In the genomic region with DNA sequence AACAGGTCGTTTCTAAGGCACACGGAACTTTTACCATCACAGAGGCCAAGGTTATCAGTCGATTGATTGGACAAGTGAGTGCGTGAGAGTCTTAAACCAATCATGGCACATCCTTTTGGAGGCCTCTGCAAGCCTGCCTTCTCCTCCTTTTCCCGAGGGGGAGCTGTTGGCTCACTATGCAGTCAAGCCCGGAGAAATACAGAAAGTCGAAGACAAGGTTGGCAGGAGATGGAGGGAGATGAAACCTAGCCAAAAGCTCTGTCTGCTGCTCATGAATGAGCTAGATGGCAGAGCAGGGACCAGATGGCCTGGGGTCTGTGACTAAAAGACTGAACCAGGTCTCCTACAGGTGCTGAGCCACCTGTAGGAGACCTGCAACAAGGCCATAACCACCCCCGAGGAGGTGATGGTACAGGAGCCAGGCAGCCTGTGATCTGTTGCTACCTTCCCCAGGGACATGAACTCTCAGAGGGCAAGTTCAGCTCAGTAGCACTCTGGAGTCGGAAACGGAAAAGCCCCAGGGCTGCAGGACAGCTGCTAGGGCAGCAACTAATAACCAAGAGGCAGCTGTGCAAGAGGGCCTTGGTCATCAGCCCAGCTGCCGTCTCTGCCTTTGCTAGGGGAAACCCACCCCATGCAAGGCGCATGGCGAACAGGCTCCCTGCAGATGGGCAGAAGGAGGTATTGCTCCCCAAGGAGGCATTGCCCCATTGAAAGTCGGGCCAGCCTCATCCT, we compare ENCODE assay signal across 9 mouse cellular contexts.
DNase-seq lines count a peak whose midpoint lies in the region; ATAC-seq and TF ChIP-seq lines count a peak whose summit lies in the region.
"Had no signal": no experiment of that assay in that cellular context is flagged by ENCODE, and none has a peak within 500 bp of the region (broad histone marks: within the 10 kb centered on the region; RNA-seq: fewer than 3 reads in every experiment).

No protein-coding gene starts in this region.

- H3K36me3 ChIP-seq in lung, postnatal 0 days (ENCODE audit: insufficient read depth, low read length): peaks cover 25% of the 10 kb centered on the region

- H3K9ac ChIP-seq in lung, postnatal 0 days (replicated peaks; ENCODE audit: low read depth): no peak overlapping the region
- H3K9ac ChIP-seq: liver, embryonic 15.5 days had no signal

- H3K27ac ChIP-seq in layer of hippocampus, adult 2 months: no peak overlapping the region
- no peak overlapping the region for H3K27ac ChIP-seq in lung, postnatal 0 days (ENCODE audit: low read length)
- H3K27ac ChIP-seq: liver, embryonic 15.5 days had no signal

- no peak overlapping the region for H3K4me3 ChIP-seq in layer of hippocampus, adult 2 months
- no peak overlapping the region for H3K4me3 ChIP-seq in lung, postnatal 0 days (ENCODE audit: low read depth, low read length)
- H3K4me3 ChIP-seq: liver, embryonic 15.5 days had no signal

- TF ChIP-seq CTCF in layer of hippocampus, adult 2 months (conservative IDR thresholded peaks at IDR 0.05): peak; percentile 86
- TF ChIP-seq CTCF in lung, postnatal 0 days (IDR thresholded peaks at IDR 0.05): peak; percentile 84

- H3K27me3 ChIP-seq in lung, postnatal 0 days (replicated peaks; ENCODE audit: insufficient read depth, low read length): no peaks in the 10 kb centered on the region
- H3K27me3 ChIP-seq: liver, embryonic 15.5 days had no signal

- 42% methylated on average over 14 of the region's 14 CpGs for WGBS in lung, postnatal 0 days

- no peak overlapping the region for H3K4me2 ChIP-seq in lung, postnatal 0 days (replicated peaks; ENCODE audit: low read depth, low read length)
- H3K4me2 ChIP-seq: liver, embryonic 15.5 days had no signal

- peak; percentile 48 for DNase-seq in ovary, postnatal 14 days (ENCODE audit: low spot score)
- DNase-seq in ovary, adult 18-20 months (ENCODE audit: low spot score): no peak
- DNase-seq in cerebellum, adult 9-11 months: peak; percentile 20
- DNase-seq in gastrocnemius, postnatal 10 days: peak; percentile 56
- DNase-seq in layer of hippocampus, adult 2 months (ENCODE audit: low spot score in 2 of 2): peak; percentile 55 to 67
- peak; percentile 73 for DNase-seq in lung, postnatal 0 days (ENCODE audit: low spot score)
- DNase-seq in spleen, postnatal 14 days (ENCODE audit: low spot score in 2 of 2): no peak

- ATAC-seq in lung, postnatal 0 days: peak; percentile 65
- ATAC-seq in monocyte, adult 5-6 weeks (replicated peaks; ENCODE audit: insufficient number of reproducible peaks, low FRiP score, low TSS enrichment, poor library complexity, severe bottlenecking): no peak

- no peaks in the 10 kb centered on the region; the same call in 1 of the 2 replicates for H3K9me3 ChIP-seq in lung, postnatal 0 days (ENCODE audit: low read length)
- H3K9me3 ChIP-seq: liver, embryonic 15.5 days had no signal

- no peaks in the 10 kb centered on the region; the same call in 1 of the 2 replicates for H3K4me1 ChIP-seq in lung, postnatal 0 days (ENCODE audit: insufficient read depth, low read depth, low read length)
- H3K4me1 ChIP-seq: liver, embryonic 15.5 days had no signal

- TF ChIP-seq EP300 in lung, postnatal 0 days (IDR thresholded peaks at IDR 0.05): no peak

Comparison
In these comparisons a context has a peak if more than half of its experiments do, and no peak if none do; other contexts are left out.
1. DNase-seq: peak in ovary, postnatal 14 days (single experiment), cerebellum, adult 9-11 months (single experiment), gastrocnemius, postnatal 10 days (single experiment), layer of hippocampus, adult 2 months (2 of 2) and lung, postnatal 0 days (single experiment); none in ovary, adult 18-20 months (single experiment) and spleen, postnatal 14 days (0 of 2).